10 mouse cellular contexts compared by ENCODE assay signal in genomic region chr5:124891921-124892370, GRCm38 (mm10). TPM values are rescaled to one million over a fixed set of nuclear protein-coding genes. Genes with fewer than 3 reads are reported as not detected.
DNase-seq lines count a peak whose midpoint lies in the region; TF ChIP-seq lines count a peak whose summit lies in the region.
"Had no signal": no experiment of that assay in that cellular context is flagged by ENCODE, and none has a peak within 500 bp of the region (broad histone marks: within the 10 kb centered on the region; RNA-seq: fewer than 3 reads in every experiment).

No protein-coding gene starts in this region.

- 37% methylated on average over 3 of the region's 3 CpGs for WGBS in lung, adult 2 months
- 87% methylated on average over 3 of the region's 3 CpGs for WGBS in thymus, adult 2 months

- H3K4me1 ChIP-seq in lung, adult 2 months (ENCODE audit: control insufficient read depth, insufficient read depth, low read length), result peaks cover 6% of the 10 kb centered on the region
- H3K4me1 ChIP-seq in thymus, adult 2 months (replicated peaks; ENCODE audit: control insufficient read depth, insufficient read depth, low read length), result no peaks in the 10 kb centered on the region

- TF ChIP-seq POLR2A in lung, adult 2 months (IDR thresholded peaks at IDR 0.05; ENCODE audit: borderline replicate concordance, extremely low read depth, low read depth, low read length), result no peak
- TF ChIP-seq POLR2A in thymus, adult 2 months (IDR thresholded peaks at IDR 0.05; ENCODE audit: control insufficient read depth, extremely low read depth, insufficient read depth, low read length, poor library complexity), result no peak

- H3K4me3 ChIP-seq in lung, adult 2 months (replicated peaks; ENCODE audit: extremely low read depth, low read depth, low read length), result no peak overlapping the region
- no peak overlapping the region for H3K4me3 ChIP-seq in thymus, adult 2 months (ENCODE audit: control insufficient read depth, insufficient read depth, low read length)
- H3K4me3 ChIP-seq: hindbrain, embryonic 12.5 days had no signal

- peak; percentile 31 for DNase-seq in lung, adult 2 months
- DNase-seq in lung, postnatal 14 days, result no peak
- peak; percentile 69 to 84 for DNase-seq in adrenal gland, postnatal 36 days
- DNase-seq in gastrocnemius, postnatal 36 days, result peak; percentile 23 to 63
- peak; percentile 35 for DNase-seq in mesoderm, embryonic 11.5 days (ENCODE audit: low read depth, low spot score)
- no peak for DNase-seq in cerebellum, postnatal 14 days
- DNase-seq in thymus, adult 2 months, result no peak
- DNase-seq: midbrain, embryonic 14.5 days; spleen, adult 18-20 months had no signal

- H3K36me3 ChIP-seq in thymus, adult 2 months (ENCODE audit: control insufficient read depth, insufficient read depth, low read length), result peaks cover 9% of the 10 kb centered on the region

- TF ChIP-seq CTCF in lung, adult 2 months (IDR thresholded peaks at IDR 0.05; ENCODE audit: insufficient read depth, low read length), result no peak
- no peak for TF ChIP-seq CTCF in thymus, adult 2 months (IDR thresholded peaks at IDR 0.05; ENCODE audit: borderline replicate concordance, control insufficient read depth, extremely low read depth, insufficient read depth, low read length, poor library complexity)

- intact Hi-C loops in gastrocnemius, postnatal 36 days (cut with DNase I), result no loop called here

- H3K27ac ChIP-seq in thymus, adult 2 months (ENCODE audit: control insufficient read depth, insufficient read depth, low read length), result no peak overlapping the region
- H3K27ac ChIP-seq: hindbrain, embryonic 12.5 days had no signal

- H3K27me3 ChIP-seq in thymus, adult 2 months (ENCODE audit: control insufficient read depth, insufficient read depth, low read length), result no peaks in the 10 kb centered on the region
- H3K27me3 ChIP-seq: hindbrain, embryonic 12.5 days had no signal

RNA-seq across cellular contexts. Expression of gene Zfp664, which starts 29.5 kb away (rescaled TPM):
- 26.6 and 27.7 TPM in 2 replicates for polyA plus RNA-seq in lung, adult 2 months (2012; rRNA removed)
- total RNA-seq in adrenal gland, postnatal 36 days (2021), result 10 to 100 TPM; 55.2 to 58.6 TPM
- 10 to 100 TPM; 18.9 to 20.0 TPM for total RNA-seq in gastrocnemius, postnatal 36 days (2021)
- 35.7 and 42.0 TPM in 2 replicates for polyA plus RNA-seq in thymus, adult 2 months (2012; rRNA removed)

RNA-seq across cellular contexts. Expression of gene Ccdc92, which starts 29.7 kb away (rescaled TPM):
- polyA plus RNA-seq in lung, adult 2 months (2012; rRNA removed), result 21.5 and 21.9 TPM in 2 replicates
- 1 to 10 TPM; 5.5 to 5.8 TPM for total RNA-seq in adrenal gland, postnatal 36 days (2021)
- under 1 TPM; 0.10 to 0.27 TPM for total RNA-seq in gastrocnemius, postnatal 36 days (2021)
- polyA plus RNA-seq in thymus, adult 2 months (2012; rRNA removed), result 16.1 and 17.5 TPM in 2 replicates

Comparison
In these comparisons a context has a peak if more than half of its experiments do, and no peak if none do; other contexts are left out.
1. DNase-seq: peak in lung, adult 2 months (single experiment), adrenal gland, postnatal 36 days (2 of 2), gastrocnemius, postnatal 36 days (2 of 2) and mesoderm, embryonic 11.5 days (single experiment); none in lung, postnatal 14 days (single experiment), cerebellum, postnatal 14 days (0 of 2) and thymus, adult 2 months (single experiment).
2. RNA of gene Ccdc92, which starts 29.7 kb away (total RNA-seq): 5.5 to 5.8 TPM in adrenal gland, postnatal 36 days; 0.10 to 0.27 TPM in gastrocnemius, postnatal 36 days; every median in the first group is over 4 times any median in the second.